Mouse (Mus musculus): ENCODE measurements around the gene Il31.

The Il31 gene

DNA sequence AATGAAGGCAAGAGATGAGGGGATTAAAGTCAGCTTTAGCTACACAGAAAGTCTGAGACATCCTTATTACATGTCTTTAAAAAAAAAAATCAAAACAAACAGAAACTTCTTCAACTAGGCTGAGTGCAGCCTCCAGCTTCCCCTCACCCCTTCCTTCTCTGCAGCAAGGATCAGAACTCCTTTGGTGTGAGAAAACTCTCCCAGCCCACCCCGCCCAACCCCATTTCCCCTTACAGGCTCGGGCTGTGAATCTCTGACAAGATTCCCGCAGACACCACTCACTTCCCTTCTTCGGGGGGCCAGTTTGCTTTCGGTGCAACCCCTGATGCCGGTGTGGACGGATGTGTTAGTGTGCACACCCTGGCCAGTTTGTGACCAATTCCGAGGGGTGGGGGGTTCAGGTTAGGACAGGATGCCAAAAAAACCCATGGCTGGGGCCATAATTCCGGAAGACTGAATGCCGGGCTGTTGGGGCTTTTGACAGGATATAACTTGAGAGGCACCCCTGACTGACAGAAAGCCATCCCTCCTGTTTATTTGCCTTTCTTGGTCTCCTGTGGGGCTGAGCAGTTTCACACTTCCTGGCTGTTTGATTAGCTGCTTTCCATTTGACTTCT, 18.4 kb downstream of the Il31 start:
- DNase-seq, result no peak

- no peak for DNase-seq
Observed at GRCm38 (mm10) chr5:123464638-123465037, 24.7 kb downstream of the Il31 start.

DNA sequence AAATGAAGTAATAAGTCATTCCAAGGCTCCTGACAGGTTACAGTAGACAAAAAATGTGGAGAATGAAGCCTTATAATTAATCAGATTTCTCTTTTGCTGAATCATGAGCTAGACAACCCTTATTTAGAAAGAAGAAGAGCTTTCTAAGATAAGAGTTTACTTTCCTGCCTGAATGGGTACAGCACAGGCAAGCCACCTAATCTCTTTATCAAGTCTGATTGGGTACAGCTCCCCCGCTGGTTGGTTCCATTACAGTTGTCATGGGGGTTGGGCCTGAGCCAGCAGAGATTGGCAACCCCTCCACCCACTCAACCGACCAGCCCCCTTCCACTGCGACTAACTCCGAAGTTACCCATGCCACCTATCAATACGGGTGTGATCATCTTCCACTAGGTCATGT, 27.9 kb downstream of the Il31 start:
- no peak for DNase-seq

GRCm38 (mm10) chr5:123451886-123452285, 37.4 kb downstream of the Il31 start:
- no peak for DNase-seq

DNA sequence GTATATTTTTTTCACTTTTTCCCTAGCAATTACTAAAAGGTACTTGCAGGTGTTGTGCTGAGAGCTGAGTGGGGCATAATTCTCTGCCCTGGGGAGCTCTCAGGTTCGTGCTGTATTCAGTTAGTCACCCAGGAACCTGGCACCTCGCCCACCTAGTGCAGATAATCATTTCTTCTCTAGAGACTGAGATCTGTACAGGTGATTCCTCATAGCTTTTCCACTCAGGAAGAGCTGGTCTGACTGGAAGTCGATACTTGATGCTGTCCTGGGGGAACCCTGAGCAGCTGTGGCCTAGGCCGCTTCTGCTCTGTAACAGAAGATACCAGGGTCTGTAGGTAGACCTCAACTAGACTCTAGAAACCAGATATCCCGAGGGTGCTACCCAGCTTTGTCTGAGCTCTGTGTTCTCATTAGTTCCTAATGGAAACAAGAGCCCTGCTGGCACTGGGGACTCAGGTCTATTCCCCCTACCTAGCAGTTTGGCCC, 44.4 kb downstream of the Il31 start:
- DNase-seq, result no peak

DNA sequence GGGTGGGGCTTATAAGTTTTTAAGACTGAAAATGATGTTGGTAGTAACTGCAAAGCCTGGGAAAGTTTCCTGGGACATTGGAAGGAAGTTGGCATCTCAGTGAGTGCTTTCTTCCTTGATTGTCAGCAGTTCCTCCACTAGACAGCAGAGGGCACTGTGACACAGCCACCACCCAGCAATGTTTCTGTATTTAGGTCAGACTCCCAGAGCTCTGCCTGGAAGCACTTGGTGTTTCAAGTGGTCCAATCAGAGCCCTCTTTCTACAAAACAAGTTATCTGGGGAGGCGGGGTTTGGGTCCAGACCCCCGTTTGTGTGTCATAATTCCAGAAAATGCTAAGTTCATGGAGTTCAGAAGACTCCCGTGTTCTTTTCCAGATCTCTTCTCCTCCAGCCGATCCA, 45.2 kb downstream of the Il31 start:
- DNase-seq, result peak; percentile 58

- no peak for DNase-seq
Observed at GRCm38 (mm10) chr5:123442283-123442682, 47.0 kb downstream of the Il31 start.

DNA sequence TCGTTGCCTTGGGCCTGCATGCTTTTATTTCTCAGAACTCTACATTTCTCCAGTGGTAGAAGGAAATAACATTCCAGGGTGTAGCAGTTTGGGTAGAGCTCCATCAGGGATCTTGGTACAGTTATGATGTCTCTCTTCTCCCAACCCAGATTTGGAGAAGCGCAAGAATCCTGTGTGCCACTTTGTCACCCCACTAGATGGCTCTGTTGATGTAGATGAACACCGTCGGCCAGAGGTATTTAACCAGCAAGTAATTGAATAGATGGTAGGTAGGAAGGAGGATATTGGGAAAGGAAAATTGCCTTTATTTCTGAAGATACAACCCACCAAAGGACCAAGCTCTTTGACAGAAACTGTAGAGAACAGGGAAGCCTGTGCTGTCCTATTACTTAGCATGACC, 48.6 kb downstream of the Il31 start:
- no peak for DNase-seq

DNA sequence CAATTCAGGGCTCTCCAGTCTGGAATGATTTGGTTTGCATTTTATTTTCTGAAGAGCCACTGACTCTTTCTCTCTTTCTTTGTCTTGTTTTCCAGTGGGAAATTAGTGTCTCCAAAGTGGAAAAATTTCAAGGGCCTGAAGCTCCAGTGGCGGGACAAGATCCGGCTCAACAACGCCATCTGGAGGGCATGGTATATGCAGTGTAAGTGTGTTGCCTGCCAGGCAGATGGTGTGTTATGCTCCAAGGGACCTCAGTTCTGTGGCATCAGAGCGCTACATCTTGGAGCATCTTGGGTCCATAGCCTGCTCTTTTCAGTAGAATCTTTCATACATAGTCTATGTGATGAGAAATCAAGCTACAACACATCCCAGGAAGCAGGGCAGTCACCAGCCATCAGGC, 49.3 kb downstream of the Il31 start:
- DNase-seq, result no peak

DNA sequence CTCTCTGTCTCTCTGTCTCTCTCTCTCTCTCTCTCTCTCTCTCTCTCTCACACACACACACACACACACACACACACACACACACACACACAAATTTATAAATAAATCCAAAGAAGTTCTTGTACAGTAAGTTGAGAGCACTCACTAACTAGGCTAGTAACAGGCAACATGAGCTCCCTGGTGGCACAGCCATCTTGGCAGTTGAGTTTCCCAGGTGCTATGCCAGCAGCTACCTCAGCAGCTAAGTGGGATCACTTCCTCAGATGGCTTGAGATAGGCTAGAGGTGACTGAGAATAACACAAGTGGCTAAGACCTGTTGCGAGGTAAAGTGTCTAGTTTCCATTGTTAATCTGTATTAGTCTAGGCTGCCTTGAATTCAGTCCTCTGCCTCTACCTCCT, 50.0 kb downstream of the Il31 start:
- no peak for DNase-seq

DNA sequence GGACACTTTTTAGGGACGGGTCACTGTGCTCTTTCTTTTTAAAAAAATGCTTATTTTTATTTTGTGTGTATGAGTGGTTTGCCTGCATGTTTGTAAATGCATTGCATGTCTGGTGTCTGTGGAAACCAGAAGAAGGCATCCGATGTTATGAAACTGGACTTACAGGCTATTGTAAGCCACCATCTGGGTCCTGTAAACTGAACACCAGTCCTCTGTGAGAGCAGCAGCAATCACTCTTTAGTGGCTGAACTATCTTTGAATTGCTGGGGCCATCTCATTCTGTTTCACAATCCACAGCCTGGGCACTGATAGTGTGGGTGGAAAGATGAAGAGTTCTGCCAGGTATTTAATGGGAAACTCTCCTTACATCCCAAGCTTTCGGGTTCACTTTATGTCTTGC, 50.9 kb downstream of the Il31 start:
- DNase-seq, result no peak

DNA sequence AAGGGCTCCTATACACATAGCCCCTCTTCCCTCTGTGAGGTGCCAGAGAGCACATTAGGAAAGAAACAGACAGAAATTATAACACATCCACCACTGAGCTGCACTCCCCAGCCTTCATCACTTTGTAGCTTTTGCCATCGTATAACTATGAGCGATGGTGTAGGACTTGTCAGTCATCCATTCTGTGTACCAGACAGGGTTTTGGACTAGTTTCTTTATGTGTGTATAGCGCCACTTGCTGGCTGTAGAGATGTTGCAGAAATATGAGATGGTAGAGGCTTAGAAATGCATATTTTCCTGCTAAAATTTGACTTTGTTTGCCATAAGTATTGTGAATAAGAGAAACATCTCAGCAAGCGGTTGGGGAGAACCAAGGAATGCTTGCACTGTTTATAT, 52.5 kb downstream of the Il31 start:
- DNase-seq, result peak; percentile 20

DNA sequence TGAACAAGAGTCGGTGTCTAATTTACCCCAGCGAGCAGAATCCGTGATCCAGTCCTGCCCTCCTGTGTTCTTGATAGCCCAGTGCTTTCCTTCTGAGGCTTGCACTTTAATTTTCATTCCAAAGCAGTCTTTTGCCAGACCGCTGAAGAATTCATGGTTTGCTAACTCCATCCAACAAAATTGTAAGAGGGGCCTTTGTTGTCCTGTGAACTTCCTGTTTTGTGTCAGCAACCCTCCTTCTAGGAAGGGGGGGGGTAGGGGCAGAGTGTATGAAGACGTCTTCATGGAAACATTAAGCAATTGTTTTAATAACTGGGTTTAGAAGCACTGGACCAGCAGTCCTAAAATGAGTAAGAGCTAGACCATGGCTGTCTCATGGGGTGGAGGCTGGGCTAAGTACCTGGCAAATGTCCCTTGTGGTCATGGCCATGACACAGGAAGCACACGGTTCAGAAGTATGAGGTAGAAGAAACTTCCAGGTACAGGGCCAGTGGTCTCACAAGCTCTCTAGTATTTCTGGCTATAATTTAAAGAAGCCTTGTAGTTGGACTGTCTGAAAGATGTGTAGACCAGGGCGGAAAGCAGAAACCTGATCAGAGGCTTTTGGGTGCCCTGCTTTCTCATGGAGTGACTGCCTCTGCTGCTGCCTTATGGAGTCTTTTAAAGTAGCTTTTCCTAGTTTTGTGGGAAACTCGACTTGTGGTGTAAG, 53.1 kb downstream of the Il31 start:
- no peak for DNase-seq

DNA sequence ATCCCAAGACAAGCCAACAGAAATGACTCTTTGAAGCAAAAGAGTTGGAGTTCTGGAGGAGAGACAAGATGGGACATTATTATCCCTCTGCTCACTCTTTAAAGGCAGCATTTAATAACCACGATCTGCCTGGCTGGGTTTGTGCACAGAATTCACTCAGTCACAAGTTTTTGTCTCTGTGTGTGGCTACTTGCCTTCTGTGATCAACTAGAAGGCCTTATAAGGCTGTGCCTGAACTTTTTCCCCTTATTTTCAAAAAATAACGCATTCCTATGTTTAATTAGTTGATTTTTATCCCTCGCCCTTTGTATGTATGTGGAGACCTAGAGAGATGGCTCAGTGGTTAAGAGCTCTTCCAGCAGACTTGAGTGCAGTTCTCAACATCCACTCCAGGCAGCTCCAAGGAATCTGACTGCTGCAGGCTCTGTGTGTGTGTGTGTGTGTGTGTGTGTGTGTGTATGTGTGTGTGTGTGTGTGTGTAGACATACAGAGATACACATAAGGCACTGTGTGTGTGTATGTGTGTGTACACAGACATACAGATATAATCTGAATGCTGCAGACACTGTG, 56.9 kb downstream of the Il31 start:
- DNase-seq, result no peak

- no peak for DNase-seq
Observed at GRCm38 (mm10) chr5:123431524-123432304, 57.6 kb downstream of the Il31 start.

Data from right cerebral cortex, postnatal 25 days (tissue).